In genomic region chr13:100703468-100703867, GRCm38 (mm10) we compare ENCODE assay signal across 12 mouse cellular contexts. TPM values are rescaled to one million over a fixed set of nuclear protein-coding genes. Genes with fewer than 3 reads are reported as not detected.
DNase-seq lines count a peak whose midpoint lies in the region; ATAC-seq and TF ChIP-seq lines count a peak whose summit lies in the region.
"Had no signal": no experiment of that assay in that cellular context is flagged by ENCODE, and none has a peak within 500 bp of the region (broad histone marks: within the 10 kb centered on the region; RNA-seq: fewer than 3 reads in every experiment).

No protein-coding gene starts in this region.

- no peak for TF ChIP-seq EP300 in lung, postnatal 0 days (IDR thresholded peaks at IDR 0.05)

- no peak overlapping the region for H3K4me2 ChIP-seq in lung, postnatal 0 days (replicated peaks; ENCODE audit: low read depth, low read length)
- H3K4me2 ChIP-seq: hindbrain, embryonic 13.5 days; limb, embryonic 12.5 days had no signal

- no peaks in the 10 kb centered on the region for H3K9me3 ChIP-seq in lung, postnatal 0 days (ENCODE audit: low read length)
- H3K9me3 ChIP-seq: hindbrain, embryonic 13.5 days; limb, embryonic 12.5 days had no signal

- TF ChIP-seq CTCF in lung, postnatal 0 days (IDR thresholded peaks at IDR 0.05) = peak; percentile 33

- no peak for ATAC-seq in lung, postnatal 0 days
- ATAC-seq in megakaryocyte progenitor cell, adult 5-6 weeks (replicated peaks; ENCODE audit: poor library complexity) = peak; percentile 60

- no peaks in the 10 kb centered on the region for H3K27me3 ChIP-seq in lung, postnatal 0 days (replicated peaks; ENCODE audit: insufficient read depth, low read length)
- H3K27me3 ChIP-seq: hindbrain, embryonic 13.5 days; limb, embryonic 12.5 days had no signal

- intact Hi-C loops in heart, postnatal 10 days (cut with DNase I) = no loop called here

- H3K4me3 ChIP-seq in lung, postnatal 0 days (ENCODE audit: low read depth, low read length) = no peak overlapping the region
- H3K4me3 ChIP-seq: hindbrain, embryonic 13.5 days; limb, embryonic 12.5 days had no signal

- 86% methylated on average over 2 of the region's 2 CpGs for WGBS in lung, postnatal 0 days

- no peaks in the 10 kb centered on the region for H3K4me1 ChIP-seq in lung, postnatal 0 days (ENCODE audit: insufficient read depth, low read depth, low read length)
- H3K4me1 ChIP-seq: hindbrain, embryonic 13.5 days; limb, embryonic 12.5 days had no signal

- peak; percentile 78 for DNase-seq in heart, adult 11 months
- DNase-seq in heart, postnatal 10 days = no peak
- DNase-seq in lung, postnatal 0 days (ENCODE audit: low spot score) = peak; percentile 9
- DNase-seq in lung, adult 18-20 months = no peak
- DNase-seq in adipocyte (ENCODE audit: low spot score) = peak; percentile 71
- no peak for DNase-seq in spleen, postnatal 14 days (ENCODE audit: low spot score in 2 of 2)
- no peak for DNase-seq in thymus, postnatal 0 days (ENCODE audit: low spot score)
- DNase-seq: cerebellum, postnatal 25 days had no signal

- no peak overlapping the region for H3K9ac ChIP-seq in lung, postnatal 0 days (replicated peaks; ENCODE audit: low read depth)
- H3K9ac ChIP-seq: hindbrain, embryonic 13.5 days; limb, embryonic 12.5 days had no signal

- no peak overlapping the region for H3K27ac ChIP-seq in lung, postnatal 0 days (ENCODE audit: low read length)
- H3K27ac ChIP-seq: hindbrain, embryonic 13.5 days; limb, embryonic 12.5 days; macrophage had no signal

- peaks cover 46% of the 10 kb centered on the region; the same call in 1 of the 2 replicates for H3K36me3 ChIP-seq in lung, postnatal 0 days (ENCODE audit: insufficient read depth, low read length)

RNA-seq across cellular contexts. Expression of gene Cdk7, which starts 27.3 kb away (rescaled TPM):
- total RNA-seq in heart, postnatal 10 days (2021) = 10 to 100 TPM; 29.5 to 34.8 TPM
- 52.5 and 54.8 TPM in 2 replicates for polyA plus RNA-seq in lung, postnatal 0 days (2015; fragmentation: Nextera tagmentation; extraction: Ambion mirVana)
- 55.6 and 55.9 TPM in 2 replicates for total RNA-seq in megakaryocyte progenitor cell, adult 5-6 weeks (2015)
- 51.1 and 56.8 TPM in 2 replicates for total RNA-seq in megakaryocyte progenitor cell, adult 5-6 weeks (2017)
- polyA plus RNA-seq in thymus, postnatal 0 days (2015; fragmentation: Nextera tagmentation; extraction: Ambion mirVana) = 86.5 and 93.0 TPM in 2 replicates

RNA-seq across cellular contexts. Expression of gene Ccdc125, which starts 34.0 kb away (rescaled TPM):
- total RNA-seq in heart, postnatal 10 days (2021) = 1 to 10 TPM; 1.5 to 2.0 TPM
- polyA plus RNA-seq in lung, postnatal 0 days (2015; fragmentation: Nextera tagmentation; extraction: Ambion mirVana) = 7.1 and 7.9 TPM in 2 replicates
- total RNA-seq in megakaryocyte progenitor cell, adult 5-6 weeks (2015) = 24.0 and 28.2 TPM in 2 replicates
- total RNA-seq in megakaryocyte progenitor cell, adult 5-6 weeks (2017) = 48.0 and 48.1 TPM in 2 replicates
- 6.8 and 11.3 TPM in 2 replicates for polyA plus RNA-seq in thymus, postnatal 0 days (2015; fragmentation: Nextera tagmentation; extraction: Ambion mirVana)

RNA-seq across cellular contexts. Expression of gene Mrps36, which starts 41.0 kb away (rescaled TPM):
- total RNA-seq in heart, postnatal 10 days (2021) = 100 to 1,000 TPM; 163 to 174 TPM
- 114 and 122 TPM in 2 replicates for polyA plus RNA-seq in lung, postnatal 0 days (2015; fragmentation: Nextera tagmentation; extraction: Ambion mirVana)
- total RNA-seq in megakaryocyte progenitor cell, adult 5-6 weeks (2015) = 86.2 and 90.4 TPM in 2 replicates
- total RNA-seq in megakaryocyte progenitor cell, adult 5-6 weeks (2017) = 73.0 and 75.8 TPM in 2 replicates
- polyA plus RNA-seq in thymus, postnatal 0 days (2015; fragmentation: Nextera tagmentation; extraction: Ambion mirVana) = 228 and 249 TPM in 2 replicates

RNA-seq across cellular contexts. Expression of gene Taf9, which starts 52.1 kb away (rescaled TPM):
- 10 to 100 TPM; 14.7 to 16.8 TPM for total RNA-seq in heart, postnatal 10 days (2021)
- 12.2 and 15.5 TPM in 2 replicates for polyA plus RNA-seq in lung, postnatal 0 days (2015; fragmentation: Nextera tagmentation; extraction: Ambion mirVana)
- 62.2 and 84.3 TPM in 2 replicates for total RNA-seq in megakaryocyte progenitor cell, adult 5-6 weeks (2015)
- 37.0 and 56.6 TPM in 2 replicates for total RNA-seq in megakaryocyte progenitor cell, adult 5-6 weeks (2017)
- polyA plus RNA-seq in thymus, postnatal 0 days (2015; fragmentation: Nextera tagmentation; extraction: Ambion mirVana) = 50.4 and 55.8 TPM in 2 replicates

RNA-seq across cellular contexts. Expression of gene Rad17, which starts 52.6 kb away (rescaled TPM):
- total RNA-seq in heart, postnatal 10 days (2021) = 10 to 100 TPM; 19.9 to 20.2 TPM
- polyA plus RNA-seq in lung, postnatal 0 days (2015; fragmentation: Nextera tagmentation; extraction: Ambion mirVana) = 12.9 and 14.4 TPM in 2 replicates
- 30.2 and 33.0 TPM in 2 replicates for total RNA-seq in megakaryocyte progenitor cell, adult 5-6 weeks (2015)
- 34.9 and 38.4 TPM in 2 replicates for total RNA-seq in megakaryocyte progenitor cell, adult 5-6 weeks (2017)
- 21.7 and 25.2 TPM in 2 replicates for polyA plus RNA-seq in thymus, postnatal 0 days (2015; fragmentation: Nextera tagmentation; extraction: Ambion mirVana)

Comparison
In these comparisons a context has a peak if more than half of its experiments do, and no peak if none do; other contexts are left out.
1. DNase-seq: peak in heart, adult 11 months (single experiment), lung, postnatal 0 days (single experiment) and adipocyte (single experiment); none in heart, postnatal 10 days (0 of 2), lung, adult 18-20 months (0 of 2), spleen, postnatal 14 days (0 of 2) and thymus, postnatal 0 days (single experiment).
2. RNA of gene Ccdc125, which starts 34.0 kb away (total RNA-seq): 24.0 to 48.1 TPM in megakaryocyte progenitor cell, adult 5-6 weeks; 1.5 to 2.0 TPM in heart, postnatal 10 days; every median in the first group is over 4 times any median in the second.